In genomic region chr4:119204672-119205071, GRCm38 (mm10) we compare ENCODE assay signal across 10 mouse cellular contexts. TPM values are rescaled to one million over a fixed set of nuclear protein-coding genes. Genes with fewer than 3 reads are reported as not detected.
DNase-seq lines count a peak whose midpoint lies in the region; ATAC-seq and TF ChIP-seq lines count a peak whose summit lies in the region.
"Had no signal": no experiment of that assay in that cellular context is flagged by ENCODE, and none has a peak within 500 bp of the region (broad histone marks: within the 10 kb centered on the region; RNA-seq: fewer than 3 reads in every experiment).

No protein-coding gene starts in this region.

- peak; percentile 70 for ATAC-seq in heart, embryonic 12.5 days (ENCODE audit: insufficient number of reproducible peaks, low FRiP score)
- no peak for ATAC-seq in kidney, postnatal 0 days (replicated peaks; ENCODE audit: low FRiP score, low read depth)
- peak; percentile 65 for ATAC-seq in liver, embryonic 14.5 days (ENCODE audit: insufficient read depth)
- ATAC-seq in neural tube, embryonic 12.5 days (ENCODE audit: low FRiP score, low read depth): peak; percentile 57

- WGBS in heart, embryonic 12.5 days: 14% methylated on average over 8 of the region's 8 CpGs
- WGBS in kidney, postnatal 0 days: 23% methylated on average over 8 of the region's 8 CpGs
- WGBS in liver, embryonic 14.5 days (ENCODE audit: insufficient replicate concordance): 15% methylated on average over 8 of the region's 8 CpGs
- WGBS in neural tube, embryonic 12.5 days: 15% methylated on average over 8 of the region's 8 CpGs

- DNase-seq in urinary bladder, adult 18-20 months (ENCODE audit: low spot score in 2 of 2): peak; percentile 4 to 14
- DNase-seq in urinary bladder, postnatal 10 days (ENCODE audit: low spot score): no peak
- peak; percentile 81 for DNase-seq in kidney, postnatal 0 days (ENCODE audit: low spot score)
- peak; percentile 49 to 62 (median 62) for DNase-seq in liver, embryonic 14.5 days (ENCODE audit: low read depth in 3 of 3, low spot score in 3 of 3)
- peak; percentile 11 to 17 for DNase-seq in thymus, adult 18-20 months

- no peaks in the 10 kb centered on the region for H3K4me1 ChIP-seq in cortical plate, adult 2 months (ENCODE audit: control insufficient read depth, insufficient read depth, low read length)
- H3K4me1 ChIP-seq in heart, embryonic 12.5 days (replicated peaks): peaks cover 4% of the 10 kb centered on the region
- H3K4me1 ChIP-seq in kidney, postnatal 0 days (replicated peaks; ENCODE audit: insufficient read depth, low read length): no peaks in the 10 kb centered on the region
- H3K4me1 ChIP-seq in liver, embryonic 14.5 days (replicated peaks; ENCODE audit: control insufficient read depth in 2 of 2, insufficient read depth in 2 of 2, low read length in 1 of 2): peaks cover 0 to 2% of the 10 kb centered on the region in 2 experiments; a peak in 1 of 4 replicates
- peaks cover 11% of the 10 kb centered on the region for H3K4me1 ChIP-seq in neural tube, embryonic 12.5 days
- H3K4me1 ChIP-seq: embryonic facial prominence, embryonic 12.5 days; stomach, embryonic 15.5 days had no signal

- H3K9ac ChIP-seq in heart, embryonic 12.5 days: no peak overlapping the region
- no peak overlapping the region for H3K9ac ChIP-seq in kidney, postnatal 0 days (ENCODE audit: low read depth, low read length)
- no peak overlapping the region for H3K9ac ChIP-seq in liver, embryonic 14.5 days (replicated peaks)
- no peak overlapping the region for H3K9ac ChIP-seq in neural tube, embryonic 12.5 days
- H3K9ac ChIP-seq: embryonic facial prominence, embryonic 12.5 days; stomach, embryonic 15.5 days had no signal

- H3K4me3 ChIP-seq in cortical plate, adult 2 months (ENCODE audit: insufficient read depth, low read length): no peak overlapping the region
- H3K4me3 ChIP-seq in heart, embryonic 12.5 days: no peak overlapping the region
- H3K4me3 ChIP-seq in kidney, postnatal 0 days (replicated peaks; ENCODE audit: low read depth, low read length): no peak overlapping the region
- H3K4me3 ChIP-seq in liver, embryonic 14.5 days (ENCODE audit: insufficient read depth in 1 of 2, low read depth in 2 of 2, low read length in 2 of 2): no peak overlapping the region
- no peak overlapping the region for H3K4me3 ChIP-seq in neural tube, embryonic 12.5 days
- H3K4me3 ChIP-seq: embryonic facial prominence, embryonic 12.5 days; stomach, embryonic 15.5 days had no signal

- no peaks in the 10 kb centered on the region for H3K27me3 ChIP-seq in heart, embryonic 12.5 days (replicated peaks)
- no peaks in the 10 kb centered on the region for H3K27me3 ChIP-seq in kidney, postnatal 0 days (ENCODE audit: insufficient read depth, low read length)
- H3K27me3 ChIP-seq in liver, embryonic 14.5 days (ENCODE audit: control insufficient read depth, insufficient read depth, low read length): no peaks in the 10 kb centered on the region
- no peaks in the 10 kb centered on the region for H3K27me3 ChIP-seq in neural tube, embryonic 12.5 days (replicated peaks)
- H3K27me3 ChIP-seq: embryonic facial prominence, embryonic 12.5 days; stomach, embryonic 15.5 days had no signal

- TF ChIP-seq EP300 in liver, embryonic 14.5 days (IDR thresholded peaks at IDR 0.05; ENCODE audit: low read depth): no peak

- no peak overlapping the region for H3K4me2 ChIP-seq in heart, embryonic 12.5 days
- no peak overlapping the region for H3K4me2 ChIP-seq in kidney, postnatal 0 days (ENCODE audit: low read length)
- H3K4me2 ChIP-seq in liver, embryonic 14.5 days (ENCODE audit: low read depth): no peak overlapping the region
- no peak overlapping the region for H3K4me2 ChIP-seq in neural tube, embryonic 12.5 days (replicated peaks)
- H3K4me2 ChIP-seq: embryonic facial prominence, embryonic 12.5 days; stomach, embryonic 15.5 days had no signal

- TF ChIP-seq POLR2A in cortical plate, adult 2 months (IDR thresholded peaks at IDR 0.05; ENCODE audit: extremely low read depth, insufficient read depth, low read length): no peak

- H3K36me3 ChIP-seq in heart, embryonic 12.5 days: peaks cover 22% of the 10 kb centered on the region
- peaks cover 3% of the 10 kb centered on the region; the same call in 1 of the 2 replicates for H3K36me3 ChIP-seq in kidney, postnatal 0 days (ENCODE audit: insufficient read depth, low read length)
- peaks cover 9% of the 10 kb centered on the region for H3K36me3 ChIP-seq in liver, embryonic 14.5 days (replicated peaks; ENCODE audit: control insufficient read depth, insufficient read depth, low read depth)
- H3K36me3 ChIP-seq in neural tube, embryonic 12.5 days: peaks cover 16% of the 10 kb centered on the region
- H3K36me3 ChIP-seq: stomach, embryonic 15.5 days had no signal

- no peak overlapping the region for H3K27ac ChIP-seq in cortical plate, adult 2 months (ENCODE audit: insufficient read depth, low read length)
- H3K27ac ChIP-seq in heart, embryonic 12.5 days (ENCODE audit: poor library complexity, severe bottlenecking): no peak overlapping the region
- H3K27ac ChIP-seq in kidney, postnatal 0 days: no peak overlapping the region
- no peak overlapping the region for H3K27ac ChIP-seq in liver, embryonic 14.5 days
- no peak overlapping the region for H3K27ac ChIP-seq in neural tube, embryonic 12.5 days
- H3K27ac ChIP-seq: embryonic facial prominence, embryonic 12.5 days; stomach, embryonic 15.5 days had no signal

- peak; percentile 94 for TF ChIP-seq CTCF in cortical plate, adult 2 months (IDR thresholded peaks at IDR 0.05; ENCODE audit: extremely low read depth, insufficient read depth, low read length)
- peak; percentile 88 for TF ChIP-seq CTCF in kidney, postnatal 0 days (IDR thresholded peaks at IDR 0.05; ENCODE audit: low read depth)
- TF ChIP-seq CTCF in liver, embryonic 14.5 days (IDR thresholded peaks at IDR 0.05; ENCODE audit: low read depth): peak; percentile 98

- no peaks in the 10 kb centered on the region for H3K9me3 ChIP-seq in heart, embryonic 12.5 days (replicated peaks)
- no peaks in the 10 kb centered on the region for H3K9me3 ChIP-seq in kidney, postnatal 0 days (replicated peaks; ENCODE audit: low read length)
- H3K9me3 ChIP-seq in liver, embryonic 14.5 days (ENCODE audit: control insufficient read depth, low read length): no peaks in the 10 kb centered on the region
- no peaks in the 10 kb centered on the region for H3K9me3 ChIP-seq in neural tube, embryonic 12.5 days
- H3K9me3 ChIP-seq: embryonic facial prominence, embryonic 12.5 days; stomach, embryonic 15.5 days had no signal

RNA-seq across cellular contexts. Expression of gene Svbp, which starts 9.6 kb away (rescaled TPM):
- 29.2 and 29.9 TPM in 2 replicates for polyA plus RNA-seq in cortical plate, adult 2 months (2012; rRNA removed)
- 127 TPM in 2 replicates for polyA plus RNA-seq in heart, embryonic 12.5 days (2016; fragmentation: Nextera tagmentation; extraction: Ambion mirVana)
- 138 and 150 TPM in 2 replicates for polyA plus RNA-seq in kidney, postnatal 0 days (2015; fragmentation: Nextera tagmentation; extraction: Ambion mirVana)
- polyA plus RNA-seq in liver, embryonic 14.5 days (2012; rRNA removed): 38.5 and 51.2 TPM in 2 replicates
- polyA plus RNA-seq in liver, embryonic 14.5 days (2014; fragmentation: Nextera tagmentation; extraction: Ambion mirVana): 116 and 123 TPM in 2 replicates
- polyA plus RNA-seq in neural tube, embryonic 12.5 days (2016; fragmentation: Nextera tagmentation; extraction: Ambion mirVana): 185 and 200 TPM in 2 replicates

RNA-seq across cellular contexts. Expression of gene Tmem269, which starts 13.3 kb away (rescaled TPM):
- polyA plus RNA-seq in cortical plate, adult 2 months (2012; rRNA removed): 1.2 TPM in 2 replicates
- 0.19 TPM in 1 of 2 replicates, not detected in the other for polyA plus RNA-seq in heart, embryonic 12.5 days (2016; fragmentation: Nextera tagmentation; extraction: Ambion mirVana)
- polyA plus RNA-seq in kidney, postnatal 0 days (2015; fragmentation: Nextera tagmentation; extraction: Ambion mirVana): 0.14 TPM in 1 of 2 replicates, not detected in the other
- 0.05 TPM in 1 of 2 replicates, not detected in the other for polyA plus RNA-seq in liver, embryonic 14.5 days (2012; rRNA removed)
- not detected in 2 replicates for polyA plus RNA-seq in liver, embryonic 14.5 days (2014; fragmentation: Nextera tagmentation; extraction: Ambion mirVana)
- 0.26 and 0.28 TPM in 2 replicates for polyA plus RNA-seq in neural tube, embryonic 12.5 days (2016; fragmentation: Nextera tagmentation; extraction: Ambion mirVana)
- polyA plus RNA-seq: embryonic facial prominence, embryonic 12.5 days; stomach, embryonic 15.5 days had no signal

RNA-seq across cellular contexts. Expression of gene Ermap, which starts 14.9 kb away (rescaled TPM):
- polyA plus RNA-seq in cortical plate, adult 2 months (2012; rRNA removed): 0.55 and 0.56 TPM in 2 replicates
- polyA plus RNA-seq in heart, embryonic 12.5 days (2016; fragmentation: Nextera tagmentation; extraction: Ambion mirVana): 22.9 and 26.7 TPM in 2 replicates
- 0.29 and 0.31 TPM in 2 replicates for polyA plus RNA-seq in kidney, postnatal 0 days (2015; fragmentation: Nextera tagmentation; extraction: Ambion mirVana)
- 158 and 191 TPM in 2 replicates for polyA plus RNA-seq in liver, embryonic 14.5 days (2012; rRNA removed)
- polyA plus RNA-seq in liver, embryonic 14.5 days (2014; fragmentation: Nextera tagmentation; extraction: Ambion mirVana): 300 and 349 TPM in 2 replicates
- 4.2 and 5.7 TPM in 2 replicates for polyA plus RNA-seq in neural tube, embryonic 12.5 days (2016; fragmentation: Nextera tagmentation; extraction: Ambion mirVana)

RNA-seq across cellular contexts. Expression of gene AU022252, which starts 27.8 kb away (rescaled TPM):
- 13.0 TPM in 2 replicates for polyA plus RNA-seq in cortical plate, adult 2 months (2012; rRNA removed)
- polyA plus RNA-seq in heart, embryonic 12.5 days (2016; fragmentation: Nextera tagmentation; extraction: Ambion mirVana): 27.8 and 28.9 TPM in 2 replicates
- 28.1 and 31.1 TPM in 2 replicates for polyA plus RNA-seq in kidney, postnatal 0 days (2015; fragmentation: Nextera tagmentation; extraction: Ambion mirVana)
- polyA plus RNA-seq in liver, embryonic 14.5 days (2012; rRNA removed): 2.2 and 3.1 TPM in 2 replicates
- 12.7 and 12.8 TPM in 2 replicates for polyA plus RNA-seq in liver, embryonic 14.5 days (2014; fragmentation: Nextera tagmentation; extraction: Ambion mirVana)
- polyA plus RNA-seq in neural tube, embryonic 12.5 days (2016; fragmentation: Nextera tagmentation; extraction: Ambion mirVana): 39.8 and 40.9 TPM in 2 replicates

RNA-seq across cellular contexts. Expression of gene P3h1, which starts 28.0 kb away (rescaled TPM):
- polyA plus RNA-seq in cortical plate, adult 2 months (2012; rRNA removed): 10.6 and 10.8 TPM in 2 replicates
- 32.8 and 34.3 TPM in 2 replicates for polyA plus RNA-seq in heart, embryonic 12.5 days (2016; fragmentation: Nextera tagmentation; extraction: Ambion mirVana)
- 32.4 and 34.9 TPM in 2 replicates for polyA plus RNA-seq in kidney, postnatal 0 days (2015; fragmentation: Nextera tagmentation; extraction: Ambion mirVana)
- polyA plus RNA-seq in liver, embryonic 14.5 days (2012; rRNA removed): 7.5 and 9.1 TPM in 2 replicates
- polyA plus RNA-seq in liver, embryonic 14.5 days (2014; fragmentation: Nextera tagmentation; extraction: Ambion mirVana): 7.5 and 7.9 TPM in 2 replicates
- 14.8 and 15.0 TPM in 2 replicates for polyA plus RNA-seq in neural tube, embryonic 12.5 days (2016; fragmentation: Nextera tagmentation; extraction: Ambion mirVana)
